Mouse (Mus musculus) limb, embryonic 10.5 days (tissue): Measurements from ENCODE around the gene Lrrtm4. TPM values are rescaled to one million over a fixed set of nuclear protein-coding genes. Genes with fewer than 3 reads are reported as not detected.

ENCODE experiments used
- DNase-seq: peaks from one replicate; pipeline ENCODE4 v3.0.0-alpha.2; 2017; ENCODE audit warnings: low spot score
- H3K27ac ChIP-seq: fragments of 300-500 bp; sonication (generic); 2 replicates; pipeline ENCODE4 v1.5.1; 2016; ENCODE audit warnings: mild to moderate bottlenecking
- H3K27me3 ChIP-seq: fragments of 300-500 bp; sonication (generic); 2 replicates; pipeline ENCODE4 v1.6.1; 2016; ENCODE audit warnings: low read depth, mild to moderate bottlenecking; ENCODE audit not compliant: poor library complexity, severe bottlenecking
- H3K36me3 ChIP-seq: fragments of 300-500 bp; sonication (generic); 2 replicates; pipeline ENCODE4 v1.6.1; 2016; ENCODE audit warnings: mild to moderate bottlenecking, moderate library complexity
- H3K4me1 ChIP-seq: fragments of 300-500 bp; sonication (generic); 2 replicates; pipeline ENCODE4 v1.6.1; 2016
- H3K4me3 ChIP-seq: fragments of 300-500 bp; sonication (generic); 2 replicates; pipeline ENCODE4 v1.5.1; 2016; ENCODE audit warnings: mild to moderate bottlenecking, moderate library complexity
- H3K9me3 ChIP-seq: fragments of 300-500 bp; sonication (generic); replicated peaks from 2 replicates; pipeline ENCODE4 v1.6.1; 2016; ENCODE audit warnings: mild to moderate bottlenecking
- WGBS: fragments of 180-500 bp; shearing (Covaris S2); methylation state at CpG from one replicate; pipeline ENCODE4 v1.1.7; 2016; 5-methylcytosine and 5-hydroxymethylcytosine counted together
- polyA plus RNA-seq: library from polyadenylated mRNA; unstranded; fragments of >200 nt; fragmentation: Nextera tagmentation; extraction: Ambion mirVana; gene quantifications from 2 replicates; pipeline ENCODE4 v1.2.1, GENCODE M21; 2016

Lrrtm4 gene
- polyA plus RNA-seq, 1 experiment from 2014 or later = 1.9 TPM

GRCm38 (mm10) chr6:80589776-80590175 is 571.1 kb downstream of the Lrrtm4 start:
- Histone ChIP-seq H3K27ac (no peak overlapping the region), H3K27me3 (no peaks in the 10 kb centered on the region), H3K4me1 (no peaks in the 10 kb centered on the region), H3K36me3 (no peaks in the 10 kb centered on the region), H3K4me3 (no peak overlapping the region), H3K9me3 (no peaks in the 10 kb centered on the region)
- WGBS = 66% methylated on average over 1 of the region's 1 CpGs
- no peak for DNase-seq

DNA sequence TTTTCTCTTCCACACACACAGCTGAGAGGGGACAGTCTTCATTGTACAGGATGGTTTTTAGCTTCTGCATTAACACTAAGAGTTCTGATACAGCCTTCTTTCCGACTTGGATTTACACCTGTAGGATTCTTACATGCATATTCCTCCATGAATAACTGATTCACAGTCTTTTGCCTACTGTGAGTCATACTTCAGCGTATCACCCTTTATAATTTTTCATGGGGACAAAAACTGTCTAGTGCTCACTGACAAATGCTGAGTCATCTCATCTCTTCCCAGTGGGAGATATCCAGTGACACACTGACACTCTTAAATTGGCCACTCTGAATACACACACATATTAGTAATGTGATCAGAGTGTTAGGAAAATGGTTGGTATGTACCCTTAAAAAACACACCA is 600.8 kb downstream of the Lrrtm4 start:
- DNase-seq = no peak
- H3K27ac ChIP-seq = no peak overlapping the region
- H3K4me1 ChIP-seq = no peaks in the 10 kb centered on the region
- 88% methylated on average over 2 of the region's 2 CpGs for whole genome bisulfite sequencing
- H3K9me3 ChIP-seq = no peaks in the 10 kb centered on the region
- H3K27me3 ChIP-seq = no peaks in the 10 kb centered on the region
- H3K4me3 ChIP-seq = no peak overlapping the region
- no peaks in the 10 kb centered on the region for H3K36me3 ChIP-seq

DNA sequence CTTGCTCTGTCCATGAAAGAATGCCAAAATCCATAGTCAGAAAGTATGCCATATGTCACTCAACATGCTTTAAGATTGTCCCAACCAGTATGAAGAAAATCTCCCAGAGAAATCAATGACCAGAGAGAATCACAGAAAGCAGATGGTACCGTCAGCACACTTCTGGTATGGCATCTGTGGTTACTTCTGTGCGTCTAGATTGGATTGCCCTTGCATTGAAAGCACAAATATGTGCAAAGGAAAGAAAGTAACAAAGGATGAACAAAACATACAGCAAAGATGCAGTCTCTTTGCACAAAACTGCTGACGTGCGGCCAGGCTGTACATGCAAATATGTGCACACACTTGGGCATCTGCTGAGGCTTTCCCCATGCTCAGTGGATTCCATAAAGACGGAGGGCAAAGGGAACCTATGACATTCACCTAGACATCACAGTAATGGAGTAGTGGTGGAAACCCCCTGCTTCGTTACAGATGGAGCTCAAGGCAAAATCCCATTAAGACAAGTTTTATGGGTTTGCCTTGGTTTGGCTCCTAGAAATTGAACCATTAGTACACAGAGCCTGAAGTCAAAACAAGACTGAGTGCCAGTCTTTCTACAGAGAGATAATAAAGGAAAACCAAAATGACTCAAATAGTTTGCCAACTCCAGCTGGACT is 604.1 kb downstream of the Lrrtm4 start:
- DNase-seq = no peak
- no peak overlapping the region for H3K4me3 ChIP-seq
- 91% methylated on average over 6 of the region's 6 CpGs for WGBS
- H3K9me3 ChIP-seq = no peaks in the 10 kb centered on the region
- H3K27ac ChIP-seq = no peak overlapping the region
- H3K36me3 ChIP-seq = no peaks in the 10 kb centered on the region
- no peaks in the 10 kb centered on the region for H3K27me3 ChIP-seq
- H3K4me1 ChIP-seq = no peaks in the 10 kb centered on the region

GRCm38 (mm10) chr6:80625509-80625908 is 606.8 kb downstream of the Lrrtm4 start:
- Histone ChIP-seq H3K4me3 (no peak overlapping the region), H3K27ac (no peak overlapping the region), H3K4me1 (no peaks in the 10 kb centered on the region), H3K9me3 (no peaks in the 10 kb centered on the region), H3K36me3 (no peaks in the 10 kb centered on the region), H3K27me3 (no peaks in the 10 kb centered on the region)
- 91% methylated on average over 4 of the region's 4 CpGs for WGBS
- DNase-seq = no peak

DNA sequence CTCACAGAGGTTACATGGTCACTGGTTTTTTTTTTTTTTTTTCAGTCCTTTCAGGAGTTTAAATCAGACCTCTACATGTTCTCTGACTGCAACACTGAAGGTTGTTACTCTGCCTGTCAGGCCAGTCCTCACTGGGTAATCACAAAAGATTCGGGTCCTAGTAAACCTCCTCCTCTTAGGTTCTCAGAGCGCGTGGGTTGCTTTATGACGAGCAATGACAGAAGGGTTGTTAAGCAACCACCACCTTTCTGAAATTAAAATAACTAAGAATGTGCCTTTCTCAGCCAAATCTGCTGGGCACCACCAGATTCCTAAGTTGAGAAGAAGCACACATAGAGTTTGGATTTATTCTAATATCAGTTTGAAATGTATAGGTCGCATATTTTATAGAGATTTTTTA is 644.1 kb downstream of the Lrrtm4 start:
- no peak for DNase-seq
- Histone ChIP-seq H3K4me1 (no peaks in the 10 kb centered on the region), H3K27ac (no peak overlapping the region), H3K4me3 (no peak overlapping the region), H3K36me3 (no peaks in the 10 kb centered on the region), H3K27me3 (no peaks in the 10 kb centered on the region), H3K9me3 (no peaks in the 10 kb centered on the region)
- WGBS = 87% methylated on average over 5 of the region's 5 CpGs

GRCm38 (mm10) chr6:80664039-80664438 is 645.4 kb downstream of the Lrrtm4 start:
- Histone ChIP-seq H3K27me3 (no peaks in the 10 kb centered on the region), H3K9me3 (no peaks in the 10 kb centered on the region), H3K4me1 (no peaks in the 10 kb centered on the region), H3K4me3 (no peak overlapping the region), H3K36me3 (no peaks in the 10 kb centered on the region), H3K27ac (no peak overlapping the region)
- 84% methylated on average over 4 of the region's 4 CpGs for WGBS
- no peak for DNase-seq

GRCm38 (mm10) chr6:80704183-80704582 is 685.5 kb downstream of the Lrrtm4 start:
- Histone ChIP-seq H3K27me3 (no peaks in the 10 kb centered on the region), H3K4me3 (no peak overlapping the region), H3K9me3 (no peaks in the 10 kb centered on the region), H3K27ac (no peak overlapping the region), H3K36me3 (no peaks in the 10 kb centered on the region), H3K4me1 (no peaks in the 10 kb centered on the region)
- no peak for DNase-seq
- WGBS = 76% methylated on average over 2 of the region's 2 CpGs

DNA sequence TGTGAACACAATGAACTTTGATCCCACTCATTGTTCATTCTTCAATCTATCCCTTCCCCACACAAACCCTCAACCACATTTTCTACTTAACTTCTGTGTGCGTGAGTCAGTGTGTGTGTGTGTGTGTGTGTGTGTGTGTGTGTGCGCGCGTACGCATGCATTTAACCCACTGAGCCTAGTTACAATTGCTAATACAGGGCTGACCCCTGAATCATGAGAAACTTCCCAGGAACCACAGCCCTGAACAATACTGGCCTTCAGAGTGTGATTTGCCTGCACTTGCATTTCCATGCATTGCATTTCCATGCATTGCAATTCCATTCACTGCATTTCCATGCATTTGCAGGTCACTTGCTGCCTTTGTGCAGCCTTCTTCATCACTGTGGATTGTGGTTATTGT is 701.8 kb downstream of the Lrrtm4 start:
- H3K36me3 ChIP-seq = no peaks in the 10 kb centered on the region
- no peak overlapping the region for H3K4me3 ChIP-seq
- H3K9me3 ChIP-seq = no peaks in the 10 kb centered on the region
- H3K27me3 ChIP-seq = no peaks in the 10 kb centered on the region
- H3K27ac ChIP-seq = no peak overlapping the region
- no peak for DNase-seq
- 97% methylated on average over 5 of the region's 5 CpGs for WGBS
- no peaks in the 10 kb centered on the region for H3K4me1 ChIP-seq

GRCm38 (mm10) chr6:80733416-80733815 is 714.7 kb downstream of the Lrrtm4 start:
- Histone ChIP-seq H3K4me1 (no peaks in the 10 kb centered on the region), H3K9me3 (no peaks in the 10 kb centered on the region), H3K36me3 (no peaks in the 10 kb centered on the region), H3K4me3 (no peak overlapping the region), H3K27me3 (no peaks in the 10 kb centered on the region), H3K27ac (no peak overlapping the region)
- 96% methylated on average over 3 of the region's 3 CpGs for WGBS
- no peak for DNase-seq

- H3K4me1 ChIP-seq = no peaks in the 10 kb centered on the region
- DNase-seq = no peak
- H3K36me3 ChIP-seq = no peaks in the 10 kb centered on the region
- WGBS = 88% methylated on average over 2 of the region's 2 CpGs
- H3K27ac ChIP-seq = no peak overlapping the region
- no peaks in the 10 kb centered on the region for H3K9me3 ChIP-seq
- H3K4me3 ChIP-seq = no peak overlapping the region
- H3K27me3 ChIP-seq = no peaks in the 10 kb centered on the region
Measured at GRCm38 (mm10) chr6:80750769-80751168, 732.1 kb downstream of the Lrrtm4 start.

GRCm38 (mm10) chr6:80760641-80761204 is 742.0 kb downstream of the Lrrtm4 start:
- Histone ChIP-seq H3K27me3 (no peaks in the 10 kb centered on the region), H3K4me1 (no peaks in the 10 kb centered on the region), H3K27ac (no peak overlapping the region), H3K4me3 (no peak overlapping the region), H3K9me3 (no peaks in the 10 kb centered on the region), H3K36me3 (no peaks in the 10 kb centered on the region)
- DNase-seq = no peak
- WGBS = 92% methylated on average over 5 of the region's 5 CpGs

DNA sequence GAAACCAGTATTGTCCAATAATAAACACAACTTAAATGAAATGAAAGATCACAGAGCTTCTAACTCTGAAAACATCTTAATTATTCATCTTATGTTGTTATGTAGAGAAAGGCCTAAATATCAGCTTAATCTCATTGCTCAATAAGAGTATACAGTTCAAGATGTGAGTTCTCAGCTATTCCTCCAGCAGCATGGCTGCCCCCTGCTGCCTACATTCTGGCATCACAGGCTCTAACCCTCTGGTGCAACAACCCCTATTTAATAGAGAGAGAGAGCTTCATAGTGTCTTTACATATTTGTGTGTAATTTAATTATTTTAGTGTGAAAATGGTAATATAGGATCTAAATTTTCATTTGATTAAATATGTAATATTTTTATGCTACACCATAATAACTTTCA is 767.6 kb downstream of the Lrrtm4 start:
- no peaks in the 10 kb centered on the region for H3K27me3 ChIP-seq
- H3K4me3 ChIP-seq = no peak overlapping the region
- H3K27ac ChIP-seq = no peak overlapping the region
- H3K4me1 ChIP-seq = no peaks in the 10 kb centered on the region
- no peaks in the 10 kb centered on the region for H3K9me3 ChIP-seq
- no peak for DNase-seq
- H3K36me3 ChIP-seq = no peaks in the 10 kb centered on the region

DNA sequence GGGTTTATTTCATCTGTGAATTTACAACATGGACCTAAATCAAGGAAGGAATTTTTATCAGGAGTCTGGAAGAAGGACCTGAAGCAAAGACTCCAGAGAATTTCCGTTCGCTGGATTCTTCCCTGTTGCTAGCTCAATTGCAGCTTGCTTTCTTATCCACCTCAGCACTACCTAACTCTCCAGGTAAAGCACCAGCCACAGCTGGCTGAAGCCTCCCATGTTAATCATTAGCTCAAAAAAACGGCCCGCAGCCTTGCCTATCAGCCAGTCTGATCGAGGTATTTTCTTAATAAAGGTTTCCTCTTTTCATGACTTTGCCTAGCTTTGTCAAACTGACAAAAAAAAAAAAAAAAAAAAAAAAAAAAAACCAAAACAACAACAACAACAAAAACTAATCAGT is 805.1 kb downstream of the Lrrtm4 start:
- DNase-seq = no peak
- no peaks in the 10 kb centered on the region for H3K36me3 ChIP-seq
- 87% methylated on average over 5 of the region's 5 CpGs for WGBS
- H3K9me3 ChIP-seq = no peaks in the 10 kb centered on the region
- no peak overlapping the region for H3K4me3 ChIP-seq
- no peaks in the 10 kb centered on the region for H3K4me1 ChIP-seq
- H3K27me3 ChIP-seq = no peaks in the 10 kb centered on the region
- H3K27ac ChIP-seq = no peak overlapping the region

GRCm38 (mm10) chr6:80839784-80840183 is 821.1 kb downstream of the Lrrtm4 start:
- Histone ChIP-seq H3K9me3 (no peaks in the 10 kb centered on the region), H3K36me3 (no peaks in the 10 kb centered on the region), H3K27ac (no peak overlapping the region), H3K4me3 (no peak overlapping the region), H3K27me3 (no peaks in the 10 kb centered on the region), H3K4me1 (no peaks in the 10 kb centered on the region)
- DNase-seq = no peak
- 97% methylated on average over 2 of the region's 2 CpGs for WGBS
